Mouse (Mus musculus) thymus, adult 2 months (tissue): ENCODE data around the gene Ddb1.

ENCODE experiments used
- CTCF ChIP-seq: fragments of 200-500 bp; IDR thresholded peaks from 2 replicates; pipeline ENCODE4 v1.5.1; 2012; ENCODE audit warnings: mild to moderate bottlenecking, control low read depth, low read length, moderate library complexity, borderline replicate concordance; ENCODE audit not compliant: control insufficient read depth, poor library complexity, insufficient read depth; ENCODE audit errors: extremely low read depth
- POLR2A ChIP-seq: fragments of 200-500 bp; IDR thresholded peaks from 2 replicates; pipeline ENCODE4 v1.6.1; 2012; ENCODE audit warnings: mild to moderate bottlenecking, low read length, control low read depth, moderate library complexity; ENCODE audit not compliant: control insufficient read depth, poor library complexity, insufficient read depth; ENCODE audit errors: extremely low read depth

DNA sequence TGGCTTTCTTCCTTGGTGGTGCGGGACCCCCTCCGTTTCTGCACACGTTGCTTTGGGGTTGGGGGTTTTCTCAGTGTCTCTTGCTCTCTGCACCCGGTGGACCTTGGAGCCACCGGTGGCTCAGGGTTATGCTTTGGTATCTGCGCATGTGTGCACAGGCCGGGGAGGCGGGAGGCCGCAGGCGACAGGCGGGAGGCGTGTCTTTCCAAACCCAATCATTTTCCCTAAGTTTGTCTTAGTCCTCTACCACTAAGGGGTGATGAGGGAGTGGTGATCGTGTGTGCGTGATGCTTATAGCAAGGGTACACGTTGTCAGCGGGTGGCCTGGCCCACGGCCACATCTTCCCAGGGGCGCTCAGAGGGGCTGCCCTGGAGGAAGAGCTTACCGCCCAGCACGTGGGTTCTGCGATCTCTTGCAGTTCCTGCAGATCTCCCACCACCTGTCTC is 29.8 kb downstream of the Ddb1 start:
- TF ChIP-seq CTCF (no peak), POLR2A (no peak)
